9 mouse cellular contexts compared by ENCODE assay signal in genomic region chr1:70270139-70270538, GRCm38 (mm10).
DNase-seq lines count a peak whose midpoint lies in the region; ATAC-seq lines count a peak whose summit lies in the region.
"Had no signal": no experiment of that assay in that cellular context is flagged by ENCODE, and none has a peak within 500 bp of the region (broad histone marks: within the 10 kb centered on the region; RNA-seq: fewer than 3 reads in every experiment).

No protein-coding gene starts in this region.

- WGBS in forebrain, embryonic 14.5 days: 22% methylated on average over 8 of the region's 8 CpGs
- 23% methylated on average over 8 of the region's 8 CpGs for WGBS in forebrain, embryonic 12.5 days

- H3K4me2 ChIP-seq in forebrain, embryonic 14.5 days (ENCODE audit: low read length): no peak overlapping the region
- no peak overlapping the region for H3K4me2 ChIP-seq in forebrain, embryonic 12.5 days
- H3K4me2 ChIP-seq: limb, embryonic 12.5 days had no signal

- H3K36me3 ChIP-seq in forebrain, embryonic 14.5 days (ENCODE audit: control insufficient read depth, insufficient read depth, low read length): no peaks in the 10 kb centered on the region
- H3K36me3 ChIP-seq in forebrain, embryonic 12.5 days (replicated peaks): no peaks in the 10 kb centered on the region
- H3K36me3 ChIP-seq: limb, embryonic 12.5 days had no signal

- H3K4me1 ChIP-seq in forebrain, embryonic 14.5 days (ENCODE audit: control insufficient read depth, insufficient read depth, low read length): no peaks in the 10 kb centered on the region; the same call in 1 of the 2 replicates
- H3K4me1 ChIP-seq in forebrain, embryonic 12.5 days: no peaks in the 10 kb centered on the region
- H3K4me1 ChIP-seq: limb, embryonic 12.5 days had no signal

- H3K9ac ChIP-seq in forebrain, embryonic 14.5 days (ENCODE audit: low read length): no peak overlapping the region
- no peak overlapping the region for H3K9ac ChIP-seq in forebrain, embryonic 12.5 days
- H3K9ac ChIP-seq: limb, embryonic 12.5 days had no signal

- H3K27me3 ChIP-seq in forebrain, embryonic 14.5 days (replicated peaks; ENCODE audit: control insufficient read depth, insufficient read depth, low read length): no peaks in the 10 kb centered on the region
- H3K27me3 ChIP-seq in forebrain, embryonic 12.5 days: no peaks in the 10 kb centered on the region
- H3K27me3 ChIP-seq: limb, embryonic 12.5 days had no signal

- ATAC-seq in forebrain, embryonic 14.5 days: no peak
- ATAC-seq in forebrain, embryonic 12.5 days (ENCODE audit: low FRiP score): no peak
- ATAC-seq in megakaryocyte progenitor cell, adult 5-6 weeks (replicated peaks; ENCODE audit: poor library complexity): peak; percentile 46; the same call in 1 of the 2 replicates

- H3K9me3 ChIP-seq in forebrain, embryonic 14.5 days (replicated peaks; ENCODE audit: control insufficient read depth, low read length): no peaks in the 10 kb centered on the region
- H3K9me3 ChIP-seq in forebrain, embryonic 12.5 days: no peaks in the 10 kb centered on the region
- H3K9me3 ChIP-seq: limb, embryonic 12.5 days had no signal

- H3K4me3 ChIP-seq in forebrain, embryonic 14.5 days (ENCODE audit: low read depth, low read length): no peak overlapping the region
- no peak overlapping the region for H3K4me3 ChIP-seq in forebrain, embryonic 12.5 days (replicated peaks)
- H3K4me3 ChIP-seq: limb, embryonic 12.5 days had no signal

- intact Hi-C loops in left cerebral cortex, postnatal 25 days (cut with DNase I): loop anchor here (5.0 kb wide), 2 partner anchors 457 to 1237 kb away; partner anchors contain the start of gene Vwc2l

- no peak overlapping the region for H3K27ac ChIP-seq in forebrain, embryonic 14.5 days (ENCODE audit: low read depth, low read length)
- no peak overlapping the region for H3K27ac ChIP-seq in forebrain, embryonic 12.5 days
- H3K27ac ChIP-seq: limb, embryonic 12.5 days had no signal

- DNase-seq in forebrain, embryonic 14.5 days (ENCODE audit: low spot score): peak; percentile 55
- DNase-seq in left cerebral cortex, postnatal 25 days (ENCODE audit: low spot score in 2 of 2): peak; percentile 7 to 12
- DNase-seq in left cerebral cortex, adult 9 months (ENCODE audit: low spot score in 2 of 2): no peak
- DNase-seq in ZHBTc4 (ENCODE audit: low read depth, low spot score): peak; percentile 53
- DNase-seq in ovary, postnatal 36 days (ENCODE audit: low spot score): no peak
- DNase-seq in spleen, adult 12 weeks (ENCODE audit: low spot score): no peak

Comparison
In these comparisons a context has a peak if more than half of its experiments do, and no peak if none do; other contexts are left out.
1. DNase-seq: peak in forebrain, embryonic 14.5 days (single experiment), left cerebral cortex, postnatal 25 days (2 of 2) and ZHBTc4 (single experiment); none in left cerebral cortex, adult 9 months (0 of 2), ovary, postnatal 36 days (single experiment) and spleen, adult 12 weeks (single experiment).